Mouse (Mus musculus): Measurements from ENCODE around the gene Swi5. TPM values are rescaled to one million over a fixed set of nuclear protein-coding genes. Genes with fewer than 3 reads are reported as not detected.
"Not testable (repeated sequence)": the region's sequence is repeated elsewhere in the genome, so short reads cannot be mapped to it uniquely, and the experiment has no call there.

The Swi5 gene
- total and polyA plus RNA-seq, 3 experiments, result 371 to 480 TPM; not detected in 1

DNA sequence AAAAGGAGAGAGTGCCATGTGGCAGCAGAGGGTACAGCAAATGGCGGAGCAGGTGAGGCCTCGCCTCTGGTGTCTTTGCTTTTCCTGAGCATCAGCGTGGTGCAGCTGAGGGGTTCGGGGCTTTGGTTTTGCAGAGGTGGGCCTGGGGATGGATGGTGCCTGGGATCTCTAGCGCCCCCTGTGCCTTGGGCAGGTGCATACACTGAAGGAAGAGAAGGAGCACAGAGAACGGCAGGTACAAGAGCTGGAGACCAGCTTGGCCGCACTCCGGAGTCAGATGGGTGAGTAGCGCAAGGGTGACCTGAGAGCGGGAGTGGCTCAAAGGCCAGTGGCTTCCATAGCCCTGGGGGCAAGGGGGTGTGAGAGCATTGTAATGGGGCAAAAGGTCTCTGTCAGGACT lies 15.1 kb upstream of the Swi5 start:
- Histone ChIP-seq H3K36me3 (ENCODE audit: control insufficient read depth in 1 of 2, insufficient read depth in 2 of 2, low read length in 2 of 2) (peaks cover 0 to 2% of the 10 kb centered on the region in 2 experiments; a peak in 2 of 4 replicates), H3K9ac (ENCODE audit: control insufficient read depth, low read depth, low read length, poor library complexity, severe bottlenecking) (no peak overlapping the region), H3K4me1 (ENCODE audit: control insufficient read depth in 1 of 2, insufficient read depth in 2 of 2, low read length in 2 of 2) (no peaks in the 10 kb centered on the region), H3K27me3 (ENCODE audit: control insufficient read depth in 1 of 2, insufficient read depth in 2 of 2, low read length in 2 of 2) (no peaks in the 10 kb centered on the region), H3K9me3 (replicated peaks; ENCODE audit: insufficient read depth, low read length) (no peaks in the 10 kb centered on the region), H3K79me2 (ENCODE audit: control insufficient read depth, insufficient read depth, low read length, poor library complexity) (no peaks in the 10 kb centered on the region), H3K4me3 (ENCODE audit: control insufficient read depth in 1 of 2, insufficient read depth in 1 of 2, low read depth in 2 of 2, low read length in 2 of 2) (no peak overlapping the region), H3K27ac (ENCODE audit: control insufficient read depth, low read depth, low read length) (no peak overlapping the region)
- TF ChIP-seq BHLHE40 (IDR thresholded peaks at IDR 0.05; ENCODE audit: borderline replicate concordance, low read depth, low read length), result no peak
- no peak for TF ChIP-seq NELFE (IDR thresholded peaks at IDR 0.05; ENCODE audit: low read depth, low read length)
- no peak for TF ChIP-seq GATA1 (IDR thresholded peaks at IDR 0.05; ENCODE audit: low read depth, low read length)
- no peak for TF ChIP-seq HCFC1 (IDR thresholded peaks at IDR 0.05; ENCODE audit: low read depth, low read length)
- TF ChIP-seq CTCF (IDR thresholded peaks at IDR 0.05 in 2 of 3, conservative IDR thresholded peaks at IDR 0.05 in 1 of 3; ENCODE audit: control insufficient read depth in 1 of 3, insufficient read depth in 1 of 3, low read depth in 2 of 3, low read length in 3 of 3, poor library complexity in 1 of 3, severe bottlenecking in 1 of 3), result peak; percentile 32 to 60 (median 58)
- TF ChIP-seq ZMIZ1 (IDR thresholded peaks at IDR 0.05; ENCODE audit: low read depth, low read length), result no peak
- TF ChIP-seq CHD1 (IDR thresholded peaks at IDR 0.05; ENCODE audit: low read depth, low read length), result no peak
- no peak for TF ChIP-seq MAFK (IDR thresholded peaks at IDR 0.05; ENCODE audit: borderline replicate concordance, low read depth, low read length)
- no peak for TF ChIP-seq KAT2A (conservative IDR thresholded peaks at IDR 0.05; ENCODE audit: low read depth, low read length)
- no peak for DNase-seq (ENCODE audit: low read depth, low spot score)

GRCm38 (mm10) chr2:32299469-32299868 lies 11.6 kb upstream of the Swi5 start:
- peaks cover 2 to 5% of the 10 kb centered on the region in 2 experiments; a peak in 3 of 4 replicates for H3K36me3 ChIP-seq (ENCODE audit: control insufficient read depth in 1 of 2, insufficient read depth in 2 of 2, low read length in 2 of 2)
- no peak for TF ChIP-seq TAL1 (IDR thresholded peaks at IDR 0.05; ENCODE audit: low read length)
- TF ChIP-seq SMC3 (IDR thresholded peaks at IDR 0.05; ENCODE audit: low read depth, low read length), result no peak
- no peak for TF ChIP-seq CHD1 (IDR thresholded peaks at IDR 0.05; ENCODE audit: low read depth, low read length)
- no peak for TF ChIP-seq ZKSCAN1 (IDR thresholded peaks at IDR 0.05; ENCODE audit: low read depth, low read length)
- TF ChIP-seq POLR2AphosphoS5 (IDR thresholded peaks at IDR 0.05; ENCODE audit: borderline replicate concordance, low read depth, low read length), result no peak
- no peaks in the 10 kb centered on the region for H3K27me3 ChIP-seq (ENCODE audit: control insufficient read depth in 1 of 2, insufficient read depth in 2 of 2, low read length in 2 of 2)
- no peak for DNase-seq (ENCODE audit: low read depth, low spot score)
- peaks cover 0 to 2% of the 10 kb centered on the region in 2 experiments; a peak in 1 of 4 replicates for H3K4me1 ChIP-seq (ENCODE audit: control insufficient read depth in 1 of 2, insufficient read depth in 2 of 2, low read length in 2 of 2)
- H3K9me3 ChIP-seq (replicated peaks; ENCODE audit: insufficient read depth, low read length), result no peaks in the 10 kb centered on the region
- H3K9ac ChIP-seq (ENCODE audit: control insufficient read depth, low read depth, low read length, poor library complexity, severe bottlenecking), result no peak overlapping the region
- H3K27ac ChIP-seq (ENCODE audit: control insufficient read depth, low read depth, low read length), result no peak overlapping the region
- no peaks in the 10 kb centered on the region for H3K79me2 ChIP-seq (ENCODE audit: control insufficient read depth, insufficient read depth, low read length, poor library complexity)
- no peak overlapping the region for H3K4me3 ChIP-seq (ENCODE audit: control insufficient read depth in 1 of 2, insufficient read depth in 1 of 2, low read depth in 2 of 2, low read length in 2 of 2)

DNA sequence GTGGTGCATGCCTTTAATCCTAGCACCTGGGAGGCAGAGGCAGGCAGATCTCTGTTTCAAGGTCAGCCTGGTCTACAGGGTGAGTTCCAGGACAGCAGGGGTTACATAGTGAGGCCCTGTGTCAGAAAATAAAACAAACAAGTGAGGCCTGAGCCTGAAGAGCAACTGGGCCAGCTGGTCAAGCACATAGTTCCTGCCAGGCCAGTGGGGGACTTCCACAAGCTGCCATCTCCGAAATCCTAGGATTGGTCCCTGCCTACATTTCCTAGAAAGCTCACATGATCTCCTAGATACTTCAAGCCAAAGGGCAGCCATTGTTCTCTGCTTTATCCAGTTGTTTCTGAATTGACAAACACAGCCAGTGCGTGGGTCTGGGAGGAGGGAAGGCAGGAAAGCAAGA lies 8.0 kb upstream of the Swi5 start:
- H3K36me3 ChIP-seq (ENCODE audit: control insufficient read depth in 1 of 2, insufficient read depth in 2 of 2, low read length in 2 of 2); H3K9ac ChIP-seq (ENCODE audit: control insufficient read depth, low read depth, low read length, poor library complexity, severe bottlenecking); H3K27me3 ChIP-seq (ENCODE audit: control insufficient read depth in 1 of 2, insufficient read depth in 2 of 2, low read length in 2 of 2): not testable (repeated sequence)

More for the DNA sequence above, 8.0 kb upstream of the Swi5 start:
- H3K79me2 ChIP-seq (ENCODE audit: control insufficient read depth, insufficient read depth, low read length, poor library complexity); H3K4me1 ChIP-seq (ENCODE audit: control insufficient read depth in 1 of 2, insufficient read depth in 2 of 2, low read length in 2 of 2); H3K4me3 ChIP-seq (ENCODE audit: control insufficient read depth in 1 of 2, insufficient read depth in 1 of 2, low read depth in 2 of 2, low read length in 2 of 2); DNase-seq (ENCODE audit: low read depth, low spot score); H3K27ac ChIP-seq (ENCODE audit: control insufficient read depth, low read depth, low read length); H3K9me3 ChIP-seq (replicated peaks; ENCODE audit: insufficient read depth, low read length): not testable (repeated sequence)
